Mouse (Mus musculus) midbrain, embryonic 16.5 days (tissue): ENCODE results near the gene Pald1. TPM values are rescaled to one million over a fixed set of nuclear protein-coding genes. Genes with fewer than 3 reads are reported as not detected.

ENCODE experiments used
- ATAC-seq: fragments of 200-750 bp; cut with Nextera tagmentation; 2 replicates; pipeline ENCODE4 v1.8.0; 2017; ENCODE audit warnings: moderate TSS enrichment
- H3K27ac ChIP-seq: fragments of 300-500 bp; sonication (generic); 2 replicates; pipeline ENCODE4 v1.5.1; 2014; ENCODE audit warnings: mild to moderate bottlenecking, low read length, mixed read lengths
- H3K27me3 ChIP-seq: fragments of 300-500 bp; sonication (generic); 2 replicates; pipeline ENCODE4 v1.6.1; 2014; ENCODE audit warnings: low read depth, low read length, mixed read lengths; ENCODE audit not compliant: control insufficient read depth, insufficient read depth
- H3K36me3 ChIP-seq: fragments of 300-500 bp; sonication (generic); 2 replicates; pipeline ENCODE4 v1.6.1; 2014; ENCODE audit warnings: mild to moderate bottlenecking, low read length, moderate library complexity, mixed read lengths; ENCODE audit not compliant: control insufficient read depth, insufficient read depth
- H3K4me1 ChIP-seq: fragments of 300-500 bp; sonication (generic); 2 replicates; pipeline ENCODE4 v1.6.1; 2014; ENCODE audit warnings: mild to moderate bottlenecking, low read length, mixed read lengths; ENCODE audit not compliant: control insufficient read depth, insufficient read depth
- H3K4me2 ChIP-seq: fragments of 300-500 bp; sonication (generic); 2 replicates; pipeline ENCODE4 v1.6.1; 2014; ENCODE audit warnings: mild to moderate bottlenecking, low read length, mixed read lengths
- H3K4me3 ChIP-seq: fragments of 300-500 bp; sonication (generic); 2 replicates; pipeline ENCODE4 v1.5.1; 2014; ENCODE audit warnings: low read depth, mild to moderate bottlenecking, low read length, moderate library complexity, mixed read lengths
- H3K9ac ChIP-seq: fragments of 300-500 bp; sonication (generic); 2 replicates; pipeline ENCODE4 v1.6.1; 2014; ENCODE audit warnings: low read depth, low read length, mixed read lengths
- H3K9me3 ChIP-seq: fragments of 300-500 bp; sonication (generic); replicated peaks from 2 replicates; pipeline ENCODE4 v1.6.1; 2014; ENCODE audit warnings: mild to moderate bottlenecking, low read length, mixed read lengths; ENCODE audit not compliant: control insufficient read depth, poor library complexity, severe bottlenecking
- WGBS: fragments of 180-500 bp; shearing (Covaris S2); extraction: QIAGEN DNeasy Blood & Tissue Kit; methylation state at CpG from one replicate; pipeline ENCODE4 v1.1.7; 2014; 5-methylcytosine and 5-hydroxymethylcytosine counted together
- polyA plus RNA-seq: library from polyadenylated mRNA; unstranded; fragments of >200 nt; fragmentation: Nextera tagmentation; extraction: Ambion mirVana; gene quantifications from 2 replicates; pipeline ENCODE4 v1.2.1, GENCODE M21; 2015

Gene Pald1
- polyA plus RNA-seq, 1 experiment from 2014 or later: 20.6 TPM

- peaks cover 23% of the 10 kb centered on the region for H3K4me1 ChIP-seq
- H3K9ac ChIP-seq: no peak overlapping the region
- H3K27ac ChIP-seq: peak overlapping the region; percentile 19; the same call in 1 of the 2 replicates
These were observed 3.1 kb downstream of the Pald1 start for GRCm38 (mm10) chr10:61380186-61380585.

GRCm38 (mm10) chr10:61379340-61380040 lies 3.8 kb downstream of the Pald1 start:
- no peak overlapping the region for H3K4me3 ChIP-seq
- no peak for ATAC-seq
- peak overlapping the region; percentile 19; the same call in 1 of the 2 replicates for H3K27ac ChIP-seq
- H3K9me3 ChIP-seq: no peaks in the 10 kb centered on the region
- peaks cover 23% of the 10 kb centered on the region for H3K4me1 ChIP-seq
- WGBS: 87% methylated on average over 13 of the region's 13 CpGs
- H3K27me3 ChIP-seq: 0 out of 2 replicates have a peak, but pooled peaks cover 2% of the 10 kb centered on the region
- H3K4me2 ChIP-seq: peak overlapping the region; percentile 35
- no peak overlapping the region for H3K9ac ChIP-seq
- H3K36me3 ChIP-seq: no peaks in the 10 kb centered on the region

More at GRCm38 (mm10) chr10:61380186-61380585, 3.1 kb downstream of the Pald1 start:
- H3K4me2 ChIP-seq: peak overlapping the region; percentile 35
- H3K9me3 ChIP-seq: no peaks in the 10 kb centered on the region
- H3K27me3 ChIP-seq: peaks cover 2% of the 10 kb centered on the region; the same call in 1 of the 2 replicates
- no peak overlapping the region; the same call in 1 of the 2 replicates for H3K4me3 ChIP-seq
- ATAC-seq: no peak
- H3K36me3 ChIP-seq: no peaks in the 10 kb centered on the region
- WGBS: 11% methylated on average over 9 of the region's 9 CpGs

- ATAC-seq: no peak
- H3K27ac ChIP-seq: no peak overlapping the region
- H3K4me3 ChIP-seq: no peak overlapping the region
- no peak overlapping the region for H3K9ac ChIP-seq
- H3K36me3 ChIP-seq: no peaks in the 10 kb centered on the region
- WGBS: 89% methylated on average over 5 of the region's 5 CpGs
- H3K9me3 ChIP-seq: no peaks in the 10 kb centered on the region
- H3K27me3 ChIP-seq: 0 out of 2 replicates have a peak, but pooled peaks cover 2% of the 10 kb centered on the region
- peaks cover 15% of the 10 kb centered on the region for H3K4me1 ChIP-seq
- H3K4me2 ChIP-seq: no peak overlapping the region
These were observed 4.6 kb downstream of the Pald1 start for GRCm38 (mm10) chr10:61378698-61379097.

DNA sequence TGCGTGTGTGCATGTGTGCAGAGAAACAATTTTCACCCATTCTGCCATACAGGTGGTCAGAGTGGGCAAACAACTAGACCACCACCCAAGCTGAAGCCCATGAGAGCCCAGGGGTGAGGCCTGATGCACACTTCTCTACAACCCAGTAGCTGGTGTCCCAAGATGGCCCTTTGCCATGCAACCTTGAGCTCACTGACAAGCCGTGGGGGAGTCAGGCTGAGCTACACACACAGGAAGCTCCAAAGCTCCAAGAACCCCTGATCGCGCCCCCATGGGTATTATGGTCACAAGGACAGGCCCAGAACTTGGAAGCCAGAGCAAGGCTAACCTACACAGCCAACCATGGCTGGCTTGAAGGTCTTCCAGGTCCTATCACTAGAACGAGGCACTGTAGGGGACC lies 5.3 kb downstream of the Pald1 start:
- Histone ChIP-seq H3K27me3 (0 out of 2 replicates have a peak, but pooled peaks cover 2% of the 10 kb centered on the region), H3K36me3 (no peaks in the 10 kb centered on the region), H3K4me1 (peaks cover 15% of the 10 kb centered on the region), H3K4me3 (no peak overlapping the region), H3K9ac (no peak overlapping the region), H3K9me3 (no peaks in the 10 kb centered on the region), H3K4me2 (no peak overlapping the region), H3K27ac (no peak overlapping the region)
- 97% methylated on average over 5 of the region's 5 CpGs for WGBS
- no peak for ATAC-seq

GRCm38 (mm10) chr10:61374771-61375481 lies 8.4 kb downstream of the Pald1 start:
- H3K27me3 ChIP-seq: 0 out of 2 replicates have a peak, but pooled peaks cover under 1% of the 10 kb centered on the region
- WGBS: 81% methylated on average over 6 of the region's 6 CpGs
- H3K4me2 ChIP-seq: no peak overlapping the region
- H3K4me3 ChIP-seq: no peak overlapping the region
- H3K27ac ChIP-seq: no peak overlapping the region
- no peaks in the 10 kb centered on the region for H3K36me3 ChIP-seq
- ATAC-seq: no peak
- H3K4me1 ChIP-seq: no peaks in the 10 kb centered on the region; the same call in 1 of the 2 replicates
- no peaks in the 10 kb centered on the region for H3K9me3 ChIP-seq
- no peak overlapping the region for H3K9ac ChIP-seq

GRCm38 (mm10) chr10:61374076-61374475 lies 9.3 kb downstream of the Pald1 start:
- H3K36me3 ChIP-seq: no peaks in the 10 kb centered on the region
- WGBS: 60% methylated on average over 4 of the region's 4 CpGs
- no peaks in the 10 kb centered on the region for H3K9me3 ChIP-seq
- H3K27me3 ChIP-seq: no peaks in the 10 kb centered on the region
- no peak for ATAC-seq
- no peak overlapping the region for H3K9ac ChIP-seq
- H3K4me2 ChIP-seq: no peak overlapping the region
- H3K27ac ChIP-seq: no peak overlapping the region
- no peaks in the 10 kb centered on the region for H3K4me1 ChIP-seq
- no peak overlapping the region for H3K4me3 ChIP-seq

DNA sequence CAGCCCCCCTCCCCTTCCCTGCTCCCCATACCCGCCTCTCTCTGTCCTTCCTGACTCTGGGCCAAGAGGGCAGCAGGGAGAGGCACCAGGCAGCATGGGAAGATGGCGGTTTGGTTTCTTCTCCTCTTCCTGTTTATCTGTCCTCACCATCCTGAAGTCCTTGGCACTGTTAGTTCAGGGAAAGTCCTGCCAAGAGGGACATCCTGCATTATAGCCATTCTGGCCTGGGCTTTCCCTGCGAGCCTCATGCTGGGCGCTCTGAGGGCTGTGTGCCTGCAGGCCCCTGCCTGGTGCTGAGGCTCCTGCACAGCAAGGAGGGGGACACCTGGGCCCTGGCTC lies 10.8 kb downstream of the Pald1 start:
- Histone ChIP-seq H3K4me3 (no peak overlapping the region), H3K36me3 (no peaks in the 10 kb centered on the region), H3K27me3 (no peaks in the 10 kb centered on the region), H3K4me1 (no peaks in the 10 kb centered on the region), H3K27ac (no peak overlapping the region), H3K9me3 (no peaks in the 10 kb centered on the region), H3K4me2 (no peak overlapping the region), H3K9ac (no peak overlapping the region)
- WGBS: 70% methylated on average over 4 of the region's 4 CpGs
- ATAC-seq: no peak

GRCm38 (mm10) chr10:61371884-61372584 lies 11.3 kb downstream of the Pald1 start:
- H3K9ac ChIP-seq: no peak overlapping the region
- no peaks in the 10 kb centered on the region for H3K36me3 ChIP-seq
- no peaks in the 10 kb centered on the region for H3K9me3 ChIP-seq
- H3K27me3 ChIP-seq: no peaks in the 10 kb centered on the region
- H3K4me1 ChIP-seq: no peaks in the 10 kb centered on the region
- H3K4me3 ChIP-seq: no peak overlapping the region
- H3K27ac ChIP-seq: no peak overlapping the region
- WGBS: 82% methylated on average over 9 of the region's 9 CpGs
- no peak overlapping the region for H3K4me2 ChIP-seq
- no peak for ATAC-seq
